15 mouse cellular contexts compared by ENCODE assay signal in genomic region chr4:151330983-151331382, GRCm38 (mm10).
DNase-seq lines count a peak whose midpoint lies in the region; ATAC-seq and TF ChIP-seq lines count a peak whose summit lies in the region.
"Had no signal": no experiment of that assay in that cellular context is flagged by ENCODE, and none has a peak within 500 bp of the region (broad histone marks: within the 10 kb centered on the region; RNA-seq: fewer than 3 reads in every experiment).

No protein-coding gene starts in this region.

- no peak overlapping the region for H3K4me2 ChIP-seq in hindbrain, postnatal 0 days (ENCODE audit: low read depth, low read length)
- H3K4me2 ChIP-seq in hindbrain, embryonic 12.5 days (replicated peaks), result no peak overlapping the region
- no peak overlapping the region for H3K4me2 ChIP-seq in lung, postnatal 0 days (replicated peaks; ENCODE audit: low read depth, low read length)
- H3K4me2 ChIP-seq: forebrain, embryonic 12.5 days had no signal

- TF ChIP-seq CTCF in hindbrain, postnatal 0 days (IDR thresholded peaks at IDR 0.05; ENCODE audit: low read depth), result peak; percentile 43
- peak; percentile 41 for TF ChIP-seq CTCF in lung, postnatal 0 days (IDR thresholded peaks at IDR 0.05)
- TF ChIP-seq CTCF in cortical plate, adult 2 months (IDR thresholded peaks at IDR 0.05; ENCODE audit: extremely low read depth, insufficient read depth, low read length), result peak; percentile 20; the same call in 1 of the 2 replicates

- H3K27me3 ChIP-seq in hindbrain, postnatal 0 days (ENCODE audit: insufficient read depth, low read length), result no peaks in the 10 kb centered on the region
- no peaks in the 10 kb centered on the region for H3K27me3 ChIP-seq in hindbrain, embryonic 12.5 days
- H3K27me3 ChIP-seq in lung, postnatal 0 days (replicated peaks; ENCODE audit: insufficient read depth, low read length), result no peaks in the 10 kb centered on the region

- H3K27ac ChIP-seq in hindbrain, postnatal 0 days, result no peak overlapping the region
- H3K27ac ChIP-seq in hindbrain, embryonic 12.5 days, result no peak overlapping the region
- H3K27ac ChIP-seq in lung, postnatal 0 days (ENCODE audit: low read length), result no peak overlapping the region
- no peak overlapping the region for H3K27ac ChIP-seq in cortical plate, adult 2 months (ENCODE audit: insufficient read depth, low read length)
- H3K27ac ChIP-seq: forebrain, embryonic 12.5 days had no signal

- TF ChIP-seq EP300 in lung, postnatal 0 days (IDR thresholded peaks at IDR 0.05), result no peak

- DNase-seq in CD4-positive, CD25-positive, alpha-beta regulatory T cell, adult 2 months (ENCODE audit: low read depth, low spot score), result peak; percentile 6
- no peak for DNase-seq in hindbrain, postnatal 0 days (ENCODE audit: low spot score)
- DNase-seq in lung, postnatal 0 days (ENCODE audit: low spot score), result no peak
- DNase-seq in lung, postnatal 25 days (ENCODE audit: low spot score), result no peak
- no peak for DNase-seq in right cerebral cortex, adult 18-20 months
- DNase-seq: adrenal gland, adult 2 months; cerebellum, adult 11-12 months; heart, postnatal 36 days; kidney, adult 8-10 months; left cerebral cortex, postnatal 4 days; lung, postnatal 4 days had no signal

- no peaks in the 10 kb centered on the region for H3K9me3 ChIP-seq in hindbrain, postnatal 0 days (ENCODE audit: low read length)
- no peaks in the 10 kb centered on the region for H3K9me3 ChIP-seq in hindbrain, embryonic 12.5 days (replicated peaks)
- no peaks in the 10 kb centered on the region for H3K9me3 ChIP-seq in lung, postnatal 0 days (ENCODE audit: low read length)
- H3K9me3 ChIP-seq: forebrain, embryonic 12.5 days had no signal

- 65% methylated on average over 8 of the region's 8 CpGs for WGBS in hindbrain, postnatal 0 days
- WGBS in hindbrain, embryonic 12.5 days, result 62% methylated on average over 8 of the region's 8 CpGs
- WGBS in lung, postnatal 0 days, result 63% methylated on average over 8 of the region's 8 CpGs

- H3K4me1 ChIP-seq in hindbrain, postnatal 0 days (ENCODE audit: insufficient read depth, low read length), result 0 out of 2 replicates have a peak, but pooled peaks cover 4% of the 10 kb centered on the region
- H3K4me1 ChIP-seq in hindbrain, embryonic 12.5 days, result peaks cover 4% of the 10 kb centered on the region
- no peaks in the 10 kb centered on the region for H3K4me1 ChIP-seq in lung, postnatal 0 days (ENCODE audit: insufficient read depth, low read depth, low read length)
- H3K4me1 ChIP-seq in cortical plate, adult 2 months (ENCODE audit: control insufficient read depth, insufficient read depth, low read length), result no peaks in the 10 kb centered on the region

- H3K4me3 ChIP-seq in hindbrain, postnatal 0 days (ENCODE audit: low read length), result no peak overlapping the region
- no peak overlapping the region for H3K4me3 ChIP-seq in hindbrain, embryonic 12.5 days
- no peak overlapping the region for H3K4me3 ChIP-seq in lung, postnatal 0 days (ENCODE audit: low read depth, low read length)
- no peak overlapping the region for H3K4me3 ChIP-seq in cortical plate, adult 2 months (ENCODE audit: insufficient read depth, low read length)
- H3K4me3 ChIP-seq: forebrain, embryonic 12.5 days had no signal

- TF ChIP-seq POLR2A in cortical plate, adult 2 months (IDR thresholded peaks at IDR 0.05; ENCODE audit: extremely low read depth, insufficient read depth, low read length), result no peak

- no peak overlapping the region for H3K9ac ChIP-seq in hindbrain, postnatal 0 days (replicated peaks; ENCODE audit: low read length)
- H3K9ac ChIP-seq in hindbrain, embryonic 12.5 days, result no peak overlapping the region
- no peak overlapping the region for H3K9ac ChIP-seq in lung, postnatal 0 days (replicated peaks; ENCODE audit: low read depth)
- H3K9ac ChIP-seq: forebrain, embryonic 12.5 days had no signal

- ATAC-seq in CD4-positive, CD25-positive, alpha-beta regulatory T cell, adult 4 months, result no peak
- no peak for ATAC-seq in hindbrain, postnatal 0 days
- no peak for ATAC-seq in hindbrain, embryonic 12.5 days (ENCODE audit: low FRiP score)
- ATAC-seq in lung, postnatal 0 days, result no peak

- H3K36me3 ChIP-seq in hindbrain, postnatal 0 days (ENCODE audit: insufficient read depth, low read length), result no peaks in the 10 kb centered on the region
- no peaks in the 10 kb centered on the region for H3K36me3 ChIP-seq in hindbrain, embryonic 12.5 days
- no peaks in the 10 kb centered on the region for H3K36me3 ChIP-seq in lung, postnatal 0 days (ENCODE audit: insufficient read depth, low read length)
- H3K36me3 ChIP-seq: forebrain, embryonic 12.5 days had no signal
